Mouse (Mus musculus): ENCODE measurements around the gene B020011L13Rik. TPM values are rescaled to one million over a fixed set of nuclear protein-coding genes. Genes with fewer than 3 reads are reported as not detected.
"Not testable (repeated sequence)": the region's sequence is repeated elsewhere in the genome, so short reads cannot be mapped to it uniquely, and the experiment has no call there.

B020011L13Rik gene
- total RNA-seq (2021): not detected
- long read RNA-seq, experiment 1: 0 reads
- long read RNA-seq, experiment 2: 0 reads

DNA sequence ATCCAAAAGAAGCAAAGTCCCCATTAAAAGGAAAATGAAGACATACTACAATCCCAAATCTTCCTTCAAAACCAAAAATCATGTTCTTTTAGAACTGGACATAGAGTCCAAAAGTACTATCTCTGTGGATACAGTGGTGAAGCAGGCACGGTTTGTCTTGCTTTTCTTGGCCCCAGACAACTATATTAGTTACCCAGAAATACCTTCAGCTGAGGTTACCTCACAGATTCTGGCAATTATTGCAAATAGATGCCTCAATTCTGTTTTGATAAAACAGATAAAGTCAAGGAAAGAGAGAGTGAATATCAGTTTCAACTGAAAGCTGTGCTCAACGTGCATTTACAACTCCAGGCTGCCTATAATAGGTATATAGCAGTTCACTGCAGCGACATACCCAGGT, at the start of gene B020011L13Rik:
TSS of gene B020011L13Rik (plus strand) at position 301 of the 400 bp plus-strand sequence.
- DNase-seq (ENCODE audit: low spot score): not testable (repeated sequence)

DNA sequence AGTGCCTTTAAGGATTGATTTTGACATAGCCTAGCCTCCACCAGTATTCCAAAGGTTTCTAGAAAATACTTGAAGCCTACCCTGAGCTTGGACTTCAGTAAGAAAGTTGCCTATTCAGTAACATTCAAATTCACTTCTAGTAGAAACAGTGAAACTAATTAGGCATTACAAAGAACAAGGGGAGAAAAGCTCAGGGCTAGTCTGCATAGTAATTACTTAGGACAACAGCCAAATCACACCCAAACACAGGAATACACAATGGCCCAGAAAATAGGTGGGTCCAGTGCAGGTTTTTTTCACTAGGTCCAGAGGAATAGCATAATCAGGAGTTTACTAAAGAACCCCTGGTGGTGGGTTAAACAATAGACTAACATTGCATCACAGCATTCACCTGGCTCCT, 35.3 kb downstream of the B020011L13Rik start:
- not testable (repeated sequence) for DNase-seq (ENCODE audit: low spot score)

DNA sequence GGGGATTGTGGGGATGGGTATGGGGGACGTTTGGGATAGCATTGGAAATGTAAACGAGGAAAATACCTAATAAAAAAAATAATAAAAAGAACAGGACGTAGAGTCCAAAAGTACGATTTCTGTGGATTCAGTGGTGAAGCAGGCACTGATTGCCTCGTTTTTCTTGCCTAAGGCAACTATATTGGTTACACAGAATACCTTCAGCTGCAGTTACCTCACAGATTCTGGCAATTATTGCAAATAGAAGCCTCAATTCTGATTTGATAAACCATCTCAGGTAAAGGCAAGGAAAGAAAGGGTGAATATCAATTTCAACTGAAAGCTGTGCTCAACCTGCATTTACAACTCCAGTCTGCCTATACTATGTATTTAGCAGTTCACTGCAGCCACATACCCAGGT, 48.8 kb downstream of the B020011L13Rik start, which contains the start of gene Gm28360:
TSS of gene Gm28360 (plus strand) at position 301 of the 400 bp plus-strand sequence.
- DNase-seq (ENCODE audit: low spot score): not testable (repeated sequence)

DNA sequence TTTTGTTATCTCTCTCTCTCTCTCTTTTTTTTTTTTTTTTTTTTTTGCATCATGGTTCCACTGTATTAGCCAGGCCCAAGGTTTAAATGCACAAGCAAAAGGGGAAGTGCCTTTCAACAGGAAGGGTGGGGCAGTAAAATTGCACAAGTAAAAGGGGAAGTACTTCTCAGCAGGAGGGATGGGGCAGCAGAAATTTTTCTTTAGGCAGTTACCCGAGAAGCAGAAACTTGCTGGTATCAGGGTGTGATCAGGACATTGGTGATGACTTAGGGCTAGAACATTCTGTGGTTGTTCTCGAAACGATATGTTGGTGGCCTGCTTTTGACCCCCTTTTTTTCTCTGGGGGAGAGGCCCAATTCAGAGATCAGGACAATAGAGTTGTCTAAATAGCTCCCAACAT, 70.8 kb downstream of the B020011L13Rik start:
- DNase-seq (ENCODE audit: low spot score): not testable (repeated sequence)

Other genes with a start within 250 kb of the B020011L13Rik start
- gene Gm28363, start 84.0 kb upstream of the B020011L13Rik start, total RNA-seq (2021): not detected
- not detected for gene Gm28360, start 48.9 kb downstream of the B020011L13Rik start, total RNA-seq (2021)
- not detected for gene Gm28168, start 146.9 kb downstream of the B020011L13Rik start, total RNA-seq (2021)
- not detected for gene Gm7145, start 184.8 kb downstream of the B020011L13Rik start, total RNA-seq (2021)

All from gastrocnemius, adult 18-20 months (tissue).